Mouse (Mus musculus) heart, embryonic 13.5 days (tissue): ENCODE measurements around the gene Pde4dip. TPM values are rescaled to one million over a fixed set of nuclear protein-coding genes. Genes with fewer than 3 reads are reported as not detected.
A peak's percentile ranks its signal among the peaks of the same experiment; 100 is the strongest.

Experiments used
- ATAC-seq: fragments of 200-750 bp; cut with Nextera tagmentation; 2 replicates; pipeline ENCODE4 v1.8.0; 2017; ENCODE audit warnings: moderate TSS enrichment; ENCODE audit not compliant: insufficient number of reproducible peaks, low FRiP score, low TSS enrichment; ENCODE audit errors: extremely low read depth
- H3K27ac ChIP-seq: fragments of 300-500 bp; sonication (generic); replicated peaks from 2 replicates; pipeline ENCODE4 v1.5.1; 2015; ENCODE audit warnings: moderate library complexity, mild to moderate bottlenecking, inconsistent platforms
- H3K27me3 ChIP-seq: fragments of 300-500 bp; sonication (generic); replicated peaks from 2 replicates; pipeline ENCODE4 v1.6.1; 2015; ENCODE audit warnings: mild to moderate bottlenecking, inconsistent platforms
- H3K36me3 ChIP-seq: fragments of 300-500 bp; sonication (generic); 2 replicates; pipeline ENCODE4 v1.6.1; 2015; ENCODE audit warnings: mild to moderate bottlenecking, inconsistent platforms
- H3K4me1 ChIP-seq: fragments of 300-500 bp; sonication (generic); 2 replicates; pipeline ENCODE4 v1.6.1; 2015; ENCODE audit warnings: inconsistent platforms
- H3K4me2 ChIP-seq: fragments of 300-500 bp; sonication (generic); 2 replicates; pipeline ENCODE4 v1.6.1; 2015; ENCODE audit warnings: inconsistent platforms, mild to moderate bottlenecking, moderate library complexity
- H3K4me3 ChIP-seq: fragments of 300-500 bp; sonication (generic); 2 replicates; pipeline ENCODE4 v1.5.1; 2015; ENCODE audit warnings: moderate library complexity, mild to moderate bottlenecking, inconsistent platforms
- H3K9ac ChIP-seq: fragments of 300-500 bp; sonication (generic); 2 replicates; pipeline ENCODE4 v1.6.1; 2015; ENCODE audit warnings: inconsistent platforms, mild to moderate bottlenecking, moderate library complexity
- H3K9me3 ChIP-seq: fragments of 300-500 bp; sonication (generic); 2 replicates; pipeline ENCODE4 v1.6.1; 2016; ENCODE audit warnings: inconsistent platforms
- WGBS: fragments of 180-500 bp; shearing (Covaris S2); methylation state at CpG from one replicate; pipeline ENCODE4 v1.1.7; 2015; ENCODE audit warnings: mixed read lengths; 5-methylcytosine and 5-hydroxymethylcytosine counted together
- polyA plus RNA-seq: library from polyadenylated mRNA; unstranded; fragments of >200 nt; fragmentation: Nextera tagmentation; extraction: Ambion mirVana; gene quantifications from 2 replicates; pipeline ENCODE4 v1.2.1, GENCODE M21; 2015

Gene Pde4dip
- polyA plus RNA-seq, 1 experiment from 2014 or later, result 68.2 TPM

GRCm38 (mm10) chr3:97867221-97868023 lies 21.1 kb downstream of the Pde4dip start:
- Histone ChIP-seq H3K36me3 (no peaks in the 10 kb centered on the region), H3K9me3 (no peaks in the 10 kb centered on the region), H3K27ac (peak overlapping the region; percentile 98), H3K27me3 (peaks cover 13% of the 10 kb centered on the region), H3K4me3 (peak overlapping the region; percentile 82), H3K9ac (peak overlapping the region; percentile 96), H3K4me2 (peak overlapping the region; percentile 88), H3K4me1 (peaks cover 48% of the 10 kb centered on the region)
- no peak for ATAC-seq
- 1% methylated on average over 28 of the region's 28 CpGs for WGBS

GRCm38 (mm10) chr3:97866696-97867095 lies 21.8 kb downstream of the Pde4dip start:
- H3K4me3 ChIP-seq, result peak overlapping the region; percentile 82

DNA sequence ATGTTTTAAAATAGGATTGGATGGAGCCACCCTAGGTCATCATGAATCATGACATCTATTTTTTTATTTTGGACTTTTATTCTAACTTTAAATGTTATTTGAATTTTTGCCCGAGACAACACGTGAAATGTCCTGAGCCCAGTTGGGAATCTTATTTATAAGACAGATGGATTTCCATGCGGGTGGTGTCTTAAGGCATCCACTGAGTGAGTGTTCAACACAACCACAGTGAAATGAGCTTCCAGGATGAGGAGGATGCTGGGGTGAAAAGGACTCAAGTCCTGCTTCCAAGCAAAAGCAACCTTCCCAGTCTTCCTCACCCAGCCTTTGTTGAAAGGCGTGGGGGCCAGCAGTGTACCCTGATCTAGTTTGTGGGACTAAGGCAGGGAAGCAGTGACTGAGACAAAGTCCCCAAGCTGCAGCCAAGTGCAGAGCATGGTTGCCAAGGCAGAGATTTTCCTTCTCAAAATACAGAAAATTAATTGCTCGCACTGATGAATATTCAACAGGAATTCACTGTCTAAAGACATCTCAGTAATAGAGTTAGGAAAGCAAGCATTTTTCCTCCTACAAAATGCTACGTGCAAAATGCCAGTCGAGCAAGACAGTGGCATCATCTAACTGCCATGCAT lies 27.6 kb downstream of the Pde4dip start:
- no peak overlapping the region for H3K9ac ChIP-seq
- no peaks in the 10 kb centered on the region for H3K27me3 ChIP-seq
- WGBS, result 86% methylated on average over 7 of the region's 7 CpGs
- H3K4me2 ChIP-seq, result no peak overlapping the region
- H3K4me1 ChIP-seq, result peaks cover 27% of the 10 kb centered on the region
- H3K9me3 ChIP-seq, result no peaks in the 10 kb centered on the region
- H3K4me3 ChIP-seq, result no peak overlapping the region
- H3K36me3 ChIP-seq, result no peaks in the 10 kb centered on the region
- H3K27ac ChIP-seq, result no peak overlapping the region
- ATAC-seq, result no peak

More at GRCm38 (mm10) chr3:97866696-97867095, 21.8 kb downstream of the Pde4dip start:
- peaks cover 13% of the 10 kb centered on the region for H3K27me3 ChIP-seq
- ATAC-seq, result no peak
- H3K9ac ChIP-seq, result peak overlapping the region; percentile 96
- peak overlapping the region; percentile 88 for H3K4me2 ChIP-seq
- WGBS, result 58% methylated on average over 4 of the region's 4 CpGs
- H3K9me3 ChIP-seq, result no peaks in the 10 kb centered on the region
- H3K36me3 ChIP-seq, result no peaks in the 10 kb centered on the region
- peaks cover 45% of the 10 kb centered on the region for H3K4me1 ChIP-seq
- H3K27ac ChIP-seq, result peak overlapping the region; percentile 98; the same call in 1 of the 2 replicates

GRCm38 (mm10) chr3:97859400-97859799 lies 29.1 kb downstream of the Pde4dip start:
- Histone ChIP-seq H3K9ac (no peak overlapping the region), H3K4me3 (no peak overlapping the region)
- WGBS, result 32% methylated on average over 1 of the region's 1 CpGs

GRCm38 (mm10) chr3:97854575-97855384 lies 33.7 kb downstream of the Pde4dip start:
- 78% methylated on average over 9 of the region's 9 CpGs for WGBS
- H3K27me3 ChIP-seq, result no peaks in the 10 kb centered on the region
- H3K4me2 ChIP-seq, result no peak overlapping the region
- H3K27ac ChIP-seq, result no peak overlapping the region
- peaks cover 9% of the 10 kb centered on the region for H3K4me1 ChIP-seq
- H3K9me3 ChIP-seq, result no peaks in the 10 kb centered on the region
- no peak overlapping the region for H3K9ac ChIP-seq
- no peak for ATAC-seq
- peaks cover 3% of the 10 kb centered on the region; the same call in 1 of the 2 replicates for H3K36me3 ChIP-seq
- H3K4me3 ChIP-seq, result no peak overlapping the region

More at GRCm38 (mm10) chr3:97859400-97859799, 29.1 kb downstream of the Pde4dip start:
- Histone ChIP-seq H3K9me3 (no peaks in the 10 kb centered on the region), H3K4me1 (peaks cover 16% of the 10 kb centered on the region), H3K36me3 (no peaks in the 10 kb centered on the region), H3K4me2 (no peak overlapping the region), H3K27me3 (no peaks in the 10 kb centered on the region), H3K27ac (no peak overlapping the region)
- ATAC-seq, result no peak

- no peaks in the 10 kb centered on the region for H3K4me1 ChIP-seq
- WGBS, result 73% methylated on average over 2 of the region's 2 CpGs
- H3K27me3 ChIP-seq, result no peaks in the 10 kb centered on the region
- peaks cover 3% of the 10 kb centered on the region; the same call in 1 of the 2 replicates for H3K36me3 ChIP-seq
- no peak overlapping the region for H3K4me2 ChIP-seq
- no peak overlapping the region for H3K4me3 ChIP-seq
- no peak overlapping the region for H3K27ac ChIP-seq
- no peak for ATAC-seq
- H3K9me3 ChIP-seq, result no peaks in the 10 kb centered on the region
- no peak overlapping the region for H3K9ac ChIP-seq
Observed at GRCm38 (mm10) chr3:97851803-97852202, 36.7 kb downstream of the Pde4dip start.

DNA sequence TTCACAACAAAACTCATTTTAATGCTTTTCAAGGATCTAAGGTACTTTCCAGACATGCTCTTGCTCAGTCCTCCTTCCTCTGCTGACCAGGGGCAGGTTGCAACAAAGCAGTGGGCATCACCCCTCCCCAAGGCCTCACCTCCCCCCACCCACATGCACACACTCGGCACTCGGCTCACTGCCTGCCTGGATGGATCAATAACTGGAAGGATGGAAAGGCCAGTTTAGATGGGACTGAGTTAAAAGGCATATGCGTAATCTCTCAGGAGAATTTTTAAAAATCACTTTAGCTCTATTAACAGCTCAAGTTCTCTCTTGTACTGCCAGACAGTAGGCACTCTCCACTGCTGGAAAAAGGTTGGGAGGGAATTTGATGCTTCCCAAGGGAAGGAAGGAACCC lies 40.9 kb downstream of the Pde4dip start:
- ATAC-seq, result no peak
- Histone ChIP-seq H3K4me1 (no peaks in the 10 kb centered on the region), H3K27ac (no peak overlapping the region), H3K4me2 (no peak overlapping the region), H3K9me3 (no peaks in the 10 kb centered on the region), H3K36me3 (peaks cover 4% of the 10 kb centered on the region), H3K9ac (no peak overlapping the region), H3K4me3 (no peak overlapping the region), H3K27me3 (no peaks in the 10 kb centered on the region)
- WGBS, result 84% methylated on average over 3 of the region's 3 CpGs

- Histone ChIP-seq H3K9ac (no peak overlapping the region), H3K27me3 (no peaks in the 10 kb centered on the region), H3K36me3 (peaks cover 12% of the 10 kb centered on the region), H3K4me2 (no peak overlapping the region), H3K4me3 (no peak overlapping the region), H3K9me3 (no peaks in the 10 kb centered on the region), H3K4me1 (no peaks in the 10 kb centered on the region), H3K27ac (no peak overlapping the region)
- WGBS, result 75% methylated on average over 4 of the region's 4 CpGs
- ATAC-seq, result no peak
Observed at GRCm38 (mm10) chr3:97846448-97846847, 42.1 kb downstream of the Pde4dip start.

DNA sequence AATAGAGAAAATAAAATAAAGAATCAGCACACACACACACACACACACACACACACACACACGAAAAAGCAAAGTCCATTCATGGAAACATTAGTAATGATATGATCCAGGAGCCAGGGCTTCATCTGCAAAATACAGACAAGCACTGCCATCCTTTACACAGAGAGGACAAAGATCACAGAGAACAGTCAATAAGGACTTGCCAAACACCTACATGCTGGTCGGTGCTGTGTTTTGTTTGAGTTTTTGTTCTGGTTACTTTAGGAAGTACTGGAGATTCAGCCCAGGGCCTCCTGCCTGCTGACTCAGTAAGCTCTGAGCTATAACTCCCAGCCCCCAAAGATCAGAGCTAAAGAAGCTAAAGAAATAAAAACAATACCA lies 43.7 kb downstream of the Pde4dip start:
- H3K27ac ChIP-seq, result no peak overlapping the region

DNA sequence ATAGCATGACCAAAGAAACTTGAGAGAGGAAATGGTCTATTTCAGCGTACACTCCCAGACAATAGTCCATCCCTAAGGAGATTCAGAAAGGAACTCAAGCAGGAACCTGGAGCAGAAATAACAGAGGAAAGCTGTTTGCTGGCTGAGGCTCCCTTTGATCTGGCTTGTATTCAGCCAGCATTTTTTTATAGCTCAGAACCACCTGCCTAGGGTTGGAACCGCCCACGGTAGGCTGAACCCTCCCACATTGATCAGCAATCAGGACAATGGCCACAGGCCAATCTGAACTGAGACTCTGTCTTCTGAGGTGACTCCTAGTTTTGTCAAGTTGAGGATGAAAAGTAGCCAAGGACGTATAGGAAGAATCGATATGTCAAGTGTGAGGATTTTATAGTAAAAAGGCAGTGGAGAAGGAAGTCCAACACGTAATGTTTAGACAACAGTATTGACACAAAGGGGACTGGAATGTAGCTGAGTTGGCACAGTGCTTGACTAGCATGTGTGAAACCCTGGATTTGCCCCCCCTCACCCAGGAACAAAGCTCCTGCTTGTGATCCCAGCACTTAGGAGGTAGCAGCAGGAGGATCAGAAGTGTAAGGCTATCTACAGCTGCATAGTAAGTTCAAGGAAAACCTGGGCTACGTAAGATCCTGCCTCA lies 44.2 kb downstream of the Pde4dip start:
- no peak overlapping the region for H3K4me2 ChIP-seq
- H3K9ac ChIP-seq, result no peak overlapping the region
- H3K4me3 ChIP-seq, result no peak overlapping the region
- H3K4me1 ChIP-seq, result no peaks in the 10 kb centered on the region
- 83% methylated on average over 7 of the region's 7 CpGs for WGBS
- H3K36me3 ChIP-seq, result peaks cover 22% of the 10 kb centered on the region
- no peaks in the 10 kb centered on the region for H3K27me3 ChIP-seq
- H3K27ac ChIP-seq, result no peak overlapping the region
- H3K9me3 ChIP-seq, result no peaks in the 10 kb centered on the region
- ATAC-seq, result no peak

More for the DNA sequence above, 43.7 kb downstream of the Pde4dip start:
- no peaks in the 10 kb centered on the region for H3K27me3 ChIP-seq
- 67% methylated on average over 2 of the region's 2 CpGs for WGBS
- no peak for ATAC-seq
- no peak overlapping the region for H3K4me3 ChIP-seq
- no peaks in the 10 kb centered on the region for H3K4me1 ChIP-seq
- no peaks in the 10 kb centered on the region for H3K9me3 ChIP-seq
- no peak overlapping the region for H3K4me2 ChIP-seq
- peaks cover 22% of the 10 kb centered on the region for H3K36me3 ChIP-seq
- H3K9ac ChIP-seq, result no peak overlapping the region

- Histone ChIP-seq H3K27me3 (no peaks in the 10 kb centered on the region), H3K4me1 (no peaks in the 10 kb centered on the region), H3K36me3 (peaks cover 28% of the 10 kb centered on the region), H3K27ac (no peak overlapping the region), H3K4me2 (no peak overlapping the region), H3K9me3 (no peaks in the 10 kb centered on the region), H3K4me3 (no peak overlapping the region), H3K9ac (no peak overlapping the region)
- ATAC-seq, result no peak
- 59% methylated on average over 2 of the region's 2 CpGs for WGBS
Observed at GRCm38 (mm10) chr3:97842641-97843040, 45.9 kb downstream of the Pde4dip start.
